Mouse (Mus musculus): ENCODE data around the gene Slc10a4.

Gene Slc10a4

GRCm38 (mm10) chr5:73014745-73015144, 8.1 kb downstream of the Slc10a4 start:
- ATAC-seq (ENCODE audit: low TSS enrichment): no peak

- no peak for ATAC-seq (ENCODE audit: low TSS enrichment)
Measured at GRCm38 (mm10) chr5:73023801-73024200, 17.1 kb downstream of the Slc10a4 start.

- no peak for ATAC-seq (ENCODE audit: low TSS enrichment)
Measured at GRCm38 (mm10) chr5:73028646-73029045, 22.0 kb downstream of the Slc10a4 start.

- ATAC-seq (ENCODE audit: low TSS enrichment): no peak
Measured at GRCm38 (mm10) chr5:73032481-73032880, 25.8 kb downstream of the Slc10a4 start.

GRCm38 (mm10) chr5:73044055-73044454, 37.4 kb downstream of the Slc10a4 start:
- no peak for ATAC-seq (ENCODE audit: low TSS enrichment)

- no peak for ATAC-seq (ENCODE audit: low TSS enrichment)
Measured at GRCm38 (mm10) chr5:73047651-73048245, 41.1 kb downstream of the Slc10a4 start.

GRCm38 (mm10) chr5:73053933-73054332, 47.2 kb downstream of the Slc10a4 start:
- ATAC-seq (ENCODE audit: low TSS enrichment): no peak

- no peak for ATAC-seq (ENCODE audit: low TSS enrichment)
Measured at GRCm38 (mm10) chr5:73056457-73056856, 49.8 kb downstream of the Slc10a4 start.

GRCm38 (mm10) chr5:73056937-73057336, 50.3 kb downstream of the Slc10a4 start:
- no peak for ATAC-seq (ENCODE audit: low TSS enrichment)

GRCm38 (mm10) chr5:73061506-73062155, 54.9 kb downstream of the Slc10a4 start:
- peak; percentile 81 for ATAC-seq (ENCODE audit: low TSS enrichment)
